Mouse (Mus musculus): ENCODE measurements around the gene Bean1. TPM values are rescaled to one million over a fixed set of nuclear protein-coding genes. Genes with fewer than 3 reads are reported as not detected.

Bean1 gene
- polyA plus RNA-seq, 1 experiment from 2014 or later, result 1.6 TPM

- Histone ChIP-seq H3K4me1 (no peaks in the 10 kb centered on the region), H3K27ac (replicated peaks) (no peak overlapping the region), H3K4me2 (replicated peaks) (no peak overlapping the region), H3K9ac (replicated peaks) (no peak overlapping the region), H3K36me3 (no peaks in the 10 kb centered on the region), H3K9me3 (no peaks in the 10 kb centered on the region), H3K27me3 (no peaks in the 10 kb centered on the region), H3K4me3 (no peak overlapping the region)
- WGBS, result 93% methylated on average over 25 of the region's 25 CpGs
- no peak for ATAC-seq (ENCODE audit: low FRiP score, low read depth)
These were observed 27.8 kb upstream of the Bean1 start for GRCm38 (mm10) chr8:104142415-104142814.

- Histone ChIP-seq H3K27me3 (no peaks in the 10 kb centered on the region), H3K27ac (replicated peaks) (no peak overlapping the region), H3K4me2 (replicated peaks) (no peak overlapping the region), H3K9me3 (no peaks in the 10 kb centered on the region), H3K36me3 (no peaks in the 10 kb centered on the region), H3K9ac (replicated peaks) (no peak overlapping the region), H3K4me1 (no peaks in the 10 kb centered on the region), H3K4me3 (no peak overlapping the region)
- no peak for ATAC-seq (ENCODE audit: low FRiP score, low read depth)
- 78% methylated on average over 4 of the region's 4 CpGs for WGBS
These were observed 26.9 kb upstream of the Bean1 start for GRCm38 (mm10) chr8:104143379-104143778.

- 88% methylated on average over 13 of the region's 13 CpGs for WGBS
- Histone ChIP-seq H3K27ac (replicated peaks) (no peak overlapping the region), H3K4me1 (no peaks in the 10 kb centered on the region), H3K9ac (replicated peaks) (no peak overlapping the region), H3K9me3 (no peaks in the 10 kb centered on the region), H3K4me3 (no peak overlapping the region), H3K4me2 (replicated peaks) (no peak overlapping the region), H3K36me3 (no peaks in the 10 kb centered on the region), H3K27me3 (no peaks in the 10 kb centered on the region)
- ATAC-seq (ENCODE audit: low FRiP score, low read depth), result no peak
These were observed 25.6 kb upstream of the Bean1 start for GRCm38 (mm10) chr8:104144434-104145216.

GRCm38 (mm10) chr8:104145981-104146689 lies 24.1 kb upstream of the Bean1 start:
- peak; percentile 82 for ATAC-seq (ENCODE audit: low FRiP score, low read depth)
- H3K4me2 ChIP-seq (replicated peaks), result no peak overlapping the region
- WGBS, result 30% methylated on average over 15 of the region's 15 CpGs

GRCm38 (mm10) chr8:104146717-104147494 lies 23.3 kb upstream of the Bean1 start:
- H3K36me3 ChIP-seq, result no peaks in the 10 kb centered on the region
- H3K4me1 ChIP-seq, result no peaks in the 10 kb centered on the region
- WGBS, result 92% methylated on average over 15 of the region's 15 CpGs
- peak; percentile 30 for ATAC-seq (ENCODE audit: low FRiP score, low read depth)
- no peak overlapping the region for H3K4me3 ChIP-seq
- no peak overlapping the region for H3K9ac ChIP-seq (replicated peaks)
- H3K9me3 ChIP-seq, result no peaks in the 10 kb centered on the region
- no peak overlapping the region for H3K27ac ChIP-seq (replicated peaks)
- no peaks in the 10 kb centered on the region for H3K27me3 ChIP-seq
- H3K4me2 ChIP-seq (replicated peaks), result no peak overlapping the region

More at GRCm38 (mm10) chr8:104145981-104146689, 24.1 kb upstream of the Bean1 start:
- Histone ChIP-seq H3K4me1 (no peaks in the 10 kb centered on the region), H3K9me3 (no peaks in the 10 kb centered on the region), H3K36me3 (no peaks in the 10 kb centered on the region), H3K9ac (replicated peaks) (no peak overlapping the region), H3K27me3 (no peaks in the 10 kb centered on the region), H3K4me3 (no peak overlapping the region), H3K27ac (replicated peaks) (no peak overlapping the region)

GRCm38 (mm10) chr8:104147947-104148346 lies 22.3 kb upstream of the Bean1 start:
- H3K27ac ChIP-seq (replicated peaks), result no peak overlapping the region
- no peak for ATAC-seq (ENCODE audit: low FRiP score, low read depth)
- H3K9ac ChIP-seq (replicated peaks), result no peak overlapping the region
- WGBS, result 95% methylated on average over 2 of the region's 2 CpGs
- H3K4me1 ChIP-seq, result no peaks in the 10 kb centered on the region
- H3K27me3 ChIP-seq, result no peaks in the 10 kb centered on the region
- no peak overlapping the region for H3K4me3 ChIP-seq
- H3K4me2 ChIP-seq (replicated peaks), result no peak overlapping the region
- H3K9me3 ChIP-seq, result no peaks in the 10 kb centered on the region
- no peaks in the 10 kb centered on the region for H3K36me3 ChIP-seq

- H3K4me3 ChIP-seq, result no peak overlapping the region
- H3K27ac ChIP-seq (replicated peaks), result no peak overlapping the region
- H3K4me2 ChIP-seq (replicated peaks), result no peak overlapping the region
- no peaks in the 10 kb centered on the region for H3K9me3 ChIP-seq
- ATAC-seq (ENCODE audit: low FRiP score, low read depth), result no peak
- no peaks in the 10 kb centered on the region for H3K4me1 ChIP-seq
- no peak overlapping the region for H3K9ac ChIP-seq (replicated peaks)
- H3K36me3 ChIP-seq, result no peaks in the 10 kb centered on the region
- no peaks in the 10 kb centered on the region for H3K27me3 ChIP-seq
- WGBS, result 76% methylated on average over 5 of the region's 5 CpGs
These were observed 9.5 kb upstream of the Bean1 start for GRCm38 (mm10) chr8:104160731-104161130.

GRCm38 (mm10) chr8:104169461-104169860 lies 781 bp upstream of the Bean1 start:
- H3K36me3 ChIP-seq, result no peaks in the 10 kb centered on the region
- peaks cover 51% of the 10 kb centered on the region for H3K27me3 ChIP-seq
- ATAC-seq (ENCODE audit: low FRiP score, low read depth), result no peak
- no peak overlapping the region for H3K27ac ChIP-seq (replicated peaks)
- H3K9me3 ChIP-seq, result no peaks in the 10 kb centered on the region
- 83% methylated on average over 3 of the region's 3 CpGs for WGBS
- H3K4me3 ChIP-seq, result no peak overlapping the region
- H3K4me1 ChIP-seq, result peaks cover 8% of the 10 kb centered on the region; the same call in 1 of the 2 replicates
- H3K4me2 ChIP-seq (replicated peaks), result no peak overlapping the region
- H3K9ac ChIP-seq (replicated peaks), result no peak overlapping the region

GRCm38 (mm10) chr8:104171050-104171620 lies 893 bp downstream of the Bean1 start:
- peak overlapping the region; percentile 97 for H3K4me2 ChIP-seq (replicated peaks)
- H3K4me3 ChIP-seq, result peak overlapping the region; percentile 77
- H3K9me3 ChIP-seq, result no peaks in the 10 kb centered on the region
- peaks cover 8% of the 10 kb centered on the region; the same call in 1 of the 2 replicates for H3K4me1 ChIP-seq
- H3K27me3 ChIP-seq, result peaks cover 51% of the 10 kb centered on the region
- peak; percentile 36; the same call in 1 of the 2 replicates for ATAC-seq (ENCODE audit: low FRiP score, low read depth)
- peak overlapping the region; percentile 86 for H3K9ac ChIP-seq (replicated peaks)
- no peaks in the 10 kb centered on the region for H3K36me3 ChIP-seq
- 4% methylated on average over 31 of the region's 32 CpGs for WGBS
- H3K27ac ChIP-seq (replicated peaks), result no peak overlapping the region

GRCm38 (mm10) chr8:104172420-104172819 lies 2.2 kb downstream of the Bean1 start:
- ATAC-seq (ENCODE audit: low FRiP score, low read depth), result no peak
- H3K9ac ChIP-seq (replicated peaks), result no peak overlapping the region
- 89% methylated on average over 6 of the region's 6 CpGs for WGBS
- no peak overlapping the region for H3K4me2 ChIP-seq (replicated peaks)
- H3K9me3 ChIP-seq, result no peaks in the 10 kb centered on the region
- H3K4me3 ChIP-seq, result no peak overlapping the region
- peaks cover 51% of the 10 kb centered on the region for H3K27me3 ChIP-seq
- no peaks in the 10 kb centered on the region for H3K36me3 ChIP-seq
- H3K27ac ChIP-seq (replicated peaks), result no peak overlapping the region
- peaks cover 8% of the 10 kb centered on the region; the same call in 1 of the 2 replicates for H3K4me1 ChIP-seq

- 81% methylated on average over 8 of the region's 8 CpGs for WGBS
- Histone ChIP-seq H3K4me2 (replicated peaks) (no peak overlapping the region), H3K36me3 (no peaks in the 10 kb centered on the region), H3K27ac (replicated peaks) (no peak overlapping the region), H3K4me3 (no peak overlapping the region), H3K9me3 (no peaks in the 10 kb centered on the region), H3K27me3 (peaks cover 27% of the 10 kb centered on the region), H3K4me1 (no peaks in the 10 kb centered on the region; the same call in 1 of the 2 replicates), H3K9ac (replicated peaks) (no peak overlapping the region)
- no peak for ATAC-seq (ENCODE audit: low FRiP score, low read depth)
These were observed 5.7 kb downstream of the Bean1 start for GRCm38 (mm10) chr8:104175848-104176527.
